Mouse (Mus musculus): ENCODE data around the gene Phf14. TPM values are rescaled to one million over a fixed set of nuclear protein-coding genes. Genes with fewer than 3 reads are reported as not detected.

Phf14 gene
- total RNA-seq, 1 experiment, result 22.6 TPM

DNA sequence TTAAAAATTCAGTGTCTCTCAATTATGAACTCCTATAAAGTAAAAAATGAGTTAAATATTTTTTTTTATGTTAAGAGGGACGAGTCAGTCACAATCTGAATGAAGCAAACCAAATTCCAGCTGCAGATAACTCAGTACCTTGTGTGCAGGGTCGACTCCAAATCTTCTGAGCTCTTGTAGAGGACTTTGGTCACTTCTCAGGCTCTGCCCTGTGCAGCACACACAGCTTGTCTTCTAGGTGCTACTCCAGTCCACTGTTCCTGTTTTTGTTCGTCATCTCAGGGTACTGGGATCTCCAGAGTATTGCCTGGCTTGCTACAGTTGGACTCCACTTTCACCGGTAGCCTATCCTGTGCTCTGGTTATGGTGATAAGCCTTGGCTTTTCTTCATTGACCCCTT lies 113.1 kb downstream of the Phf14 start:
- TF ChIP-seq HCFC1 (IDR thresholded peaks at IDR 0.05; ENCODE audit: borderline replicate concordance, insufficient read depth, low read length) (no peak), ZC3H11A (IDR thresholded peaks at IDR 0.05; ENCODE audit: borderline replicate concordance, low read depth, low read length) (no peak), MAFK (IDR thresholded peaks at IDR 0.05; ENCODE audit: insufficient read depth, low read depth, low read length) (no peak), CHD2 (IDR thresholded peaks at IDR 0.05; ENCODE audit: low read depth, low read length) (no peak), ZNF384 (IDR thresholded peaks at IDR 0.05; ENCODE audit: low read depth, low read length) (no peak)
- no peak for DNase-seq (ENCODE audit: low read depth, low spot score)
- no peaks in the 10 kb centered on the region for H3K9me3 ChIP-seq (ENCODE audit: control insufficient read depth, insufficient read depth, low read depth, low read length)
- no peaks in the 10 kb centered on the region for H3K36me3 ChIP-seq (ENCODE audit: control insufficient read depth, insufficient read depth, low read length, poor library complexity, severe bottlenecking)
- H3K4me1 ChIP-seq (ENCODE audit: control insufficient read depth in 2 of 2, insufficient read depth in 2 of 2, low read length in 2 of 2, poor library complexity in 1 of 2), result no peaks in the 10 kb centered on the region
- no peak overlapping the region for H3K9ac ChIP-seq (ENCODE audit: insufficient read depth, low read depth, low read length, poor library complexity, severe bottlenecking)
- no peak overlapping the region for H3K27ac ChIP-seq (ENCODE audit: insufficient read depth, low read depth, low read length, poor library complexity, severe bottlenecking)
- no peak overlapping the region for H3K4me3 ChIP-seq (ENCODE audit: insufficient read depth in 1 of 2, low read depth in 1 of 2, low read length in 2 of 2, poor library complexity in 1 of 2, severe bottlenecking in 1 of 2)
- in situ Hi-C loops (cut with MboI; ENCODE audit: low sequenced_read_pairs in 2 of 2, unreplicated experiment in 2 of 2), result no loop called here

DNA sequence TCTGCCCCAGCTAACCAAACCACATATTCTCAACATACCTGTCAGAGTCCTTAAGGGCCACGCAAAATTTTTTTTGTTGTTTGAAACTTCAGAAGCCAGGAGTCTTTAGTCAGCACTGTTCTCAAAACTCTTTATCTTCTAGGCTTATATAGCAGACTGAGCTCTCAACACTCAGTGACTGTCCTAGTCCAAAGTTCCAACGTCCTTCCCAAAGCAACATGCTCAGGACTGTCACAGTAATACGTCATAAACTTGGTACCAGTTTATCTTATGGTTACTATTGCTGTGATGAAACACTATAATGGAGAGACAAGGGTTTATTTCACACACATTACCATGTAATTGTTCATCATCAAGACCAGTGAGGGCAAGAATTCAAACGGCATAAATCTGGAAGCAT lies 113.9 kb downstream of the Phf14 start:
- in situ Hi-C loops (cut with MboI; ENCODE audit: low sequenced_read_pairs in 2 of 2, unreplicated experiment in 2 of 2), result no loop called here
- DNase-seq (ENCODE audit: low read depth, low spot score), result no peak
- Histone ChIP-seq H3K36me3 (ENCODE audit: control insufficient read depth, insufficient read depth, low read length, poor library complexity, severe bottlenecking) (no peaks in the 10 kb centered on the region), H3K4me1 (ENCODE audit: control insufficient read depth in 2 of 2, insufficient read depth in 2 of 2, low read length in 2 of 2, poor library complexity in 1 of 2) (no peaks in the 10 kb centered on the region), H3K27ac (ENCODE audit: insufficient read depth, low read depth, low read length, poor library complexity, severe bottlenecking) (no peak overlapping the region), H3K4me3 (ENCODE audit: insufficient read depth in 1 of 2, low read depth in 1 of 2, low read length in 2 of 2, poor library complexity in 1 of 2, severe bottlenecking in 1 of 2) (no peak overlapping the region), H3K9ac (ENCODE audit: insufficient read depth, low read depth, low read length, poor library complexity, severe bottlenecking) (no peak overlapping the region), H3K9me3 (ENCODE audit: control insufficient read depth, insufficient read depth, low read depth, low read length) (no peaks in the 10 kb centered on the region)
- no peak for TF ChIP-seq CHD2 (IDR thresholded peaks at IDR 0.05; ENCODE audit: low read depth, low read length)
- no peak for TF ChIP-seq HCFC1 (IDR thresholded peaks at IDR 0.05; ENCODE audit: borderline replicate concordance, insufficient read depth, low read length)
- no peak for TF ChIP-seq MAFK (IDR thresholded peaks at IDR 0.05; ENCODE audit: insufficient read depth, low read depth, low read length)
- no peak for TF ChIP-seq ZC3H11A (IDR thresholded peaks at IDR 0.05; ENCODE audit: borderline replicate concordance, low read depth, low read length)
- no peak for TF ChIP-seq ZNF384 (IDR thresholded peaks at IDR 0.05; ENCODE audit: low read depth, low read length)

DNA sequence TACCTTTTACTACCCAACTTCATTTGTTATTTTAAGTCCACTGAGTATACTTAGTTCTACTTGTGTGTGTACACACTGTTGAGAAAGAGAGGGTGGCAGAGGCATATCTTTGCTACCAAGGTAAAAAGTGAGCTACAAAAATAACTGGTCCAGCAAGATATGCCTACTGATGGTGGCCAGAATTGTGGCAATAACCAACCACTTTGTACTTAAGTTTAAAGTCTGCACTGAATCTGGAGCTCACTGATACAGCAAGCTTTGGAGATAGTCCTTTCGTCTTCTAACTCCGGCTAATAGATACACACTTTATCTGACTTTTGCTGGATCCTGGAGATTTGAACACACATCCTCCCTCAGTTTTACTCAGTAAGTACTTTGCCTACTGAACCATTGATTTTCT lies 115.8 kb downstream of the Phf14 start:
- in situ Hi-C loops (cut with MboI; ENCODE audit: low sequenced_read_pairs in 2 of 2, unreplicated experiment in 2 of 2), result no loop called here
- Histone ChIP-seq H3K27ac (ENCODE audit: insufficient read depth, low read depth, low read length, poor library complexity, severe bottlenecking) (no peak overlapping the region), H3K9me3 (ENCODE audit: control insufficient read depth, insufficient read depth, low read depth, low read length) (no peaks in the 10 kb centered on the region), H3K4me1 (ENCODE audit: control insufficient read depth in 2 of 2, insufficient read depth in 2 of 2, low read length in 2 of 2, poor library complexity in 1 of 2) (no peaks in the 10 kb centered on the region), H3K4me3 (ENCODE audit: insufficient read depth in 1 of 2, low read depth in 1 of 2, low read length in 2 of 2, poor library complexity in 1 of 2, severe bottlenecking in 1 of 2) (no peak overlapping the region), H3K36me3 (ENCODE audit: control insufficient read depth, insufficient read depth, low read length, poor library complexity, severe bottlenecking) (no peaks in the 10 kb centered on the region), H3K9ac (ENCODE audit: insufficient read depth, low read depth, low read length, poor library complexity, severe bottlenecking) (no peak overlapping the region)
- DNase-seq (ENCODE audit: low read depth, low spot score), result no peak
- no peak for TF ChIP-seq HCFC1 (IDR thresholded peaks at IDR 0.05; ENCODE audit: borderline replicate concordance, insufficient read depth, low read length)
- no peak for TF ChIP-seq CHD2 (IDR thresholded peaks at IDR 0.05; ENCODE audit: low read depth, low read length)
- TF ChIP-seq MAFK (IDR thresholded peaks at IDR 0.05; ENCODE audit: insufficient read depth, low read depth, low read length), result no peak
- TF ChIP-seq ZNF384 (IDR thresholded peaks at IDR 0.05; ENCODE audit: low read depth, low read length), result no peak
- TF ChIP-seq ZC3H11A (IDR thresholded peaks at IDR 0.05; ENCODE audit: borderline replicate concordance, low read depth, low read length), result no peak

DNA sequence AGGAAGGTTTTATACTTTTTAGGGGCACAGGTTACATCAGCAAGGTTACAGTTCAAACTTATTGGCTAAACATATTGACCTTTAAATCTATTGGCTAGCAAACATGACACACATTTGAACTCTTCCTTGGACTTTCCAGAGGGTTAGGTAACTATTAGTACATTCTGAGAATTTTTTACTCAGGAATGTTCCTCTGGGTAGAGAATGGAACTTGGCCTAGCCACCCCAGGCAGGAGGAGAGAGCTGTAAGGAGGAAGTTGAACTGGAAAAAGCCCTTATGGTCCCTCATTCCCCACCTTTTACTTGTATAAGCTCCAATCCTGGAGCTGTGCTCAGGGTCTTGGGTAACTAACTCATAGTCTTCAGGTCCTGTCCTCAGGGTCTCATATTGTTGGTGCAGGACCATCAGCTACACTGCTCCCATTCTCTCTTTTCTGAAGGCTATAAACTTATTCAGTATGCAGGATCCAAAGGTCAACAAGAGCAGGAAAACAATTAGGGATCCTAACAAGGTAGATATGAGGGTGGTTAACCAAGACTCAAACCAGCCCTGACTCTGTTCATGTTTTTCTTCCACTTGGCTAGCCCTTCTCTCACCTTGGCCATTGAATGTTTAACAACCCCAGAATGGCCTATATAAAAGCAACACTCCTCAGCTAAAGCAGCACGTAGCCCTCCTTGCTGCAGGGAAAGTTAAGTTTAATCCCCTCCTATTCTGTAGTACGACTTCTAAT lies 119.4 kb downstream of the Phf14 start:
- H3K4me3 ChIP-seq (ENCODE audit: insufficient read depth in 1 of 2, low read depth in 1 of 2, low read length in 2 of 2, poor library complexity in 1 of 2, severe bottlenecking in 1 of 2), result no peak overlapping the region
- no peaks in the 10 kb centered on the region for H3K36me3 ChIP-seq (ENCODE audit: control insufficient read depth, insufficient read depth, low read length, poor library complexity, severe bottlenecking)
- H3K27ac ChIP-seq (ENCODE audit: insufficient read depth, low read depth, low read length, poor library complexity, severe bottlenecking), result no peak overlapping the region
- no peaks in the 10 kb centered on the region for H3K4me1 ChIP-seq (ENCODE audit: control insufficient read depth in 2 of 2, insufficient read depth in 2 of 2, low read length in 2 of 2, poor library complexity in 1 of 2)
- no peak for TF ChIP-seq HCFC1 (IDR thresholded peaks at IDR 0.05; ENCODE audit: borderline replicate concordance, insufficient read depth, low read length)
- no peak for TF ChIP-seq ZC3H11A (IDR thresholded peaks at IDR 0.05; ENCODE audit: borderline replicate concordance, low read depth, low read length)
- TF ChIP-seq MAFK (IDR thresholded peaks at IDR 0.05; ENCODE audit: insufficient read depth, low read depth, low read length), result no peak
- no peak for TF ChIP-seq CHD2 (IDR thresholded peaks at IDR 0.05; ENCODE audit: low read depth, low read length)
- TF ChIP-seq ZNF384 (IDR thresholded peaks at IDR 0.05; ENCODE audit: low read depth, low read length), result no peak
- DNase-seq (ENCODE audit: low read depth, low spot score), result no peak
- H3K9me3 ChIP-seq (ENCODE audit: control insufficient read depth, insufficient read depth, low read depth, low read length), result no peaks in the 10 kb centered on the region
- no peak overlapping the region for H3K9ac ChIP-seq (ENCODE audit: insufficient read depth, low read depth, low read length, poor library complexity, severe bottlenecking)
- in situ Hi-C loops (cut with MboI; ENCODE audit: low sequenced_read_pairs in 2 of 2, unreplicated experiment in 2 of 2), result no loop called here
